Mouse (Mus musculus): ENCODE results near the gene Gm13277. TPM values are rescaled to one million over a fixed set of nuclear protein-coding genes. Genes with fewer than 3 reads are reported as not detected.

Gm13277 gene
- total and polyA plus RNA-seq, 3 experiments = not detected

DNA sequence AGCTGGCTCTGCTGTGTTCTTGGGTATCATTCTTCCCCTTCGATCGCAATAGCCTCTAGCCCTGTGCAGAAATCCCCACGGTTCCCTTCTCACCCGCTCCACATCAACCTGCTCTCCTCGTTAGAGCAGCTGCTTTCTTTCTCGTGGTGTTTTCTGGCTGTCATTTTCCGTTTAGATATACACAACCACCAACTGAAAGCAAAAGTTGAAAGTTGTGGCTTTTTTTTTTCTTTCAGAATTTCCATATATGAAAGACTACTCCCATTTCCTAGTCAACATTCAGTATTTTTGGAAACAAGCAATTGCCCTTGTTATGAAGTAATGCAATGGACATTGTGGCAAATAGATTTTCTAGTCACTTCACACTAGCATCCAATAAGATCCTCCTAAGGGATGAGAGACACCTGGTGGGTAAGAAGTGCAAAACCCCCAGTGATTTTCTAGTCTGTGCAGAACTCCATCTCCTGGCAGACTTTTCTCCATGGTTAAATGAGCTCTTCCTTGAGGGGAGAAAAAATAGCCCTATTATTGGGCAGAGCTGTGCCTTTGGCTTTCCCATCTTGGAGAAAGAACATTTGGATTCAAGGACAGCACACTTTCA is 45.6 kb upstream of the Gm13277 start:
- TF ChIP-seq TCF12 (IDR thresholded peaks at IDR 0.05; ENCODE audit: low read depth, low read length) (0 out of 2 replicates have a peak, but pooled peaks have one; percentile 4), CHD2 (IDR thresholded peaks at IDR 0.05; ENCODE audit: low read length) (0 out of 2 replicates have a peak, but pooled peaks have one; percentile 17), UBTF (IDR thresholded peaks at IDR 0.05; ENCODE audit: low read depth, low read length) (no peak), JUN (IDR thresholded peaks at IDR 0.05; ENCODE audit: insufficient read depth, low read depth, low read length) (no peak), CTCF (conservative IDR thresholded peaks at IDR 0.05 in 1 of 2, IDR thresholded peaks at IDR 0.05 in 1 of 2; ENCODE audit: low read depth in 2 of 2, low read length in 2 of 2) (peak in 1 of 2 experiments; percentile 72; a peak in 2 of 4 replicates), ZNF384 (IDR thresholded peaks at IDR 0.05; ENCODE audit: low read depth, low read length) (peak; percentile 87), MAZ (IDR thresholded peaks at IDR 0.05; ENCODE audit: low read depth, low read length) (0 out of 2 replicates have a peak, but pooled peaks have one; percentile 23), JUND (conservative IDR thresholded peaks at IDR 0.05; ENCODE audit: low read depth, low read length) (no peak), SMC3 (IDR thresholded peaks at IDR 0.05; ENCODE audit: low read depth, low read length) (peak; percentile 57), RAD21 (IDR thresholded peaks at IDR 0.05; ENCODE audit: low read depth, low read length) (peak; percentile 40), ETS1 (conservative IDR thresholded peaks at IDR 0.05; ENCODE audit: low read depth, low read length) (0 out of 2 replicates have a peak, but pooled peaks have one; percentile 28), IRF4 (IDR thresholded peaks at IDR 0.05; ENCODE audit: low read depth, low read length) (peak; percentile 52)
- dilution Hi-C loops (cut with MboI; ENCODE audit: extremely low pct_ligation_motif_present, extremely low pct_unique_long_range_greater_than_20kb, low sequenced_read_pairs) = no loop called here
- Histone ChIP-seq H3K4me1 (ENCODE audit: control insufficient read depth in 1 of 2, insufficient read depth in 2 of 2) (peaks cover 7% of the 10 kb centered on the region in 2 experiments), H3K27me3 (replicated peaks) (peaks cover 58% of the 10 kb centered on the region), H3K9me3 (replicated peaks; ENCODE audit: low read length) (no peaks in the 10 kb centered on the region), H3K4me2 (ENCODE audit: insufficient read depth, low read depth, poor library complexity, severe bottlenecking) (peak overlapping the region; percentile 86; the same call in 1 of the 2 replicates), H3K79me2 (replicated peaks; ENCODE audit: control insufficient read depth, extremely low read depth, insufficient read depth, poor library complexity, severe bottlenecking) (no peaks in the 10 kb centered on the region), H3K9ac (ENCODE audit: insufficient read depth, low read depth) (peak overlapping the region; percentile 39; the same call in 1 of the 2 replicates), H3K4me3 (replicated peaks in 1 of 3; ENCODE audit: low read depth in 2 of 3, low read length in 2 of 3, poor library complexity in 1 of 3) (no peak overlapping the region), H3K36me3 (replicated peaks in 1 of 2; ENCODE audit: control insufficient read depth in 1 of 2, insufficient read depth in 1 of 2, low read length in 1 of 2) (no peaks in the 10 kb centered on the region), H3K27ac (ENCODE audit: insufficient read depth, low read depth) (no peak overlapping the region)
- no peak for DNase-seq (ENCODE audit: extremely low read depth)
- in situ Hi-C loops (cut with MboI; ENCODE audit: low pct_ligation_motif_present, low pct_unique_long_range_greater_than_20kb, low sequenced_read_pairs) = no loop called here

DNA sequence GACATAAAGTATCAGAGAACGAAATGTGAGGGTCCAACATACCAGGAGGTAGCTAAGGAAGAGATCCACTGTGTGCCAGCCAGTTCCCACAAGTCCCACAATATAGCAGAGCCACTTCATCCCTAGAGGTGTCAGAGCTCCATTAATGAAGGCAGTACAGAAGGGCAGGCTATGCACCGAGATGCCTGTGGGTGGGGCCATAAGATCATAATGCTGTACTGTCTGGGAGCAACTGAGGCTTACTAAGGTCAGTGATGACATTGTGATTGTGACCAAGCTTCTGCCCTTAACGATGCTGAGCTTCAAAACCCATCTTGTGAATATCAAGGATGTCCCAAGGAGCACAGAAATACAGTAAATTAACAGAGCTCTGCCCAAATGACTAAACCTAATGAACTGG is 44.2 kb upstream of the Gm13277 start:
- dilution Hi-C loops (cut with MboI; ENCODE audit: extremely low pct_ligation_motif_present, extremely low pct_unique_long_range_greater_than_20kb, low sequenced_read_pairs) (no loop called here), in situ Hi-C loops (cut with MboI; ENCODE audit: low pct_ligation_motif_present, low pct_unique_long_range_greater_than_20kb, low sequenced_read_pairs) (no loop called here)
- no peak for DNase-seq (ENCODE audit: extremely low read depth)
- H3K4me3 ChIP-seq (replicated peaks in 1 of 3; ENCODE audit: low read depth in 2 of 3, low read length in 2 of 3, poor library complexity in 1 of 3) = no peak overlapping the region
- H3K27me3 ChIP-seq (replicated peaks) = peaks cover 67% of the 10 kb centered on the region
- no peaks in the 10 kb centered on the region for H3K79me2 ChIP-seq (replicated peaks; ENCODE audit: control insufficient read depth, extremely low read depth, insufficient read depth, poor library complexity, severe bottlenecking)
- TF ChIP-seq MAZ (IDR thresholded peaks at IDR 0.05; ENCODE audit: low read depth, low read length) (no peak), MEF2A (IDR thresholded peaks at IDR 0.05; ENCODE audit: borderline replicate concordance, low read depth, low read length) (no peak), RAD21 (IDR thresholded peaks at IDR 0.05; ENCODE audit: low read depth, low read length) (peak; percentile 72), SMC3 (IDR thresholded peaks at IDR 0.05; ENCODE audit: low read depth, low read length) (peak; percentile 53), USF2 (conservative IDR thresholded peaks at IDR 0.05; ENCODE audit: low read depth, low read length) (no peak), CTCF (conservative IDR thresholded peaks at IDR 0.05 in 1 of 2, IDR thresholded peaks at IDR 0.05 in 1 of 2; ENCODE audit: low read depth in 2 of 2, low read length in 2 of 2) (peak in 1 of 2 experiments; percentile 74; a peak in 2 of 4 replicates)
- H3K9me3 ChIP-seq (replicated peaks; ENCODE audit: low read length) = no peaks in the 10 kb centered on the region
- H3K4me1 ChIP-seq (ENCODE audit: control insufficient read depth in 1 of 2, insufficient read depth in 2 of 2) = peaks cover 7% of the 10 kb centered on the region in 2 experiments
- no peak overlapping the region for H3K9ac ChIP-seq (ENCODE audit: insufficient read depth, low read depth)
- no peak overlapping the region for H3K27ac ChIP-seq (ENCODE audit: insufficient read depth, low read depth)
- no peaks in the 10 kb centered on the region for H3K36me3 ChIP-seq (replicated peaks in 1 of 2; ENCODE audit: control insufficient read depth in 1 of 2, insufficient read depth in 1 of 2, low read length in 1 of 2)
- no peak overlapping the region for H3K4me2 ChIP-seq (ENCODE audit: insufficient read depth, low read depth, poor library complexity, severe bottlenecking)

Data from CH12.LX (cell line).